Mouse (Mus musculus) monocyte, adult 59 days (primary cell): ENCODE results near the gene Lag3. TPM values are rescaled to one million over a fixed set of nuclear protein-coding genes. Genes with fewer than 3 reads are reported as not detected.

Source experiments
- total RNA-seq, 2 experiments: library from RNA; stranded (reverse); gene quantifications; one replicate each; pipeline ENCODE4 v1.2.4; 2023

Lag3 gene
- 1 to 10 TPM; 5.9 to 8.7 TPM for total RNA-seq

GRCm38 (mm10) chr6:124911533-124912218, at the start of gene Lag3:
Gene Lag3 (minus strand): TSS chr6:124911705.

DNA sequence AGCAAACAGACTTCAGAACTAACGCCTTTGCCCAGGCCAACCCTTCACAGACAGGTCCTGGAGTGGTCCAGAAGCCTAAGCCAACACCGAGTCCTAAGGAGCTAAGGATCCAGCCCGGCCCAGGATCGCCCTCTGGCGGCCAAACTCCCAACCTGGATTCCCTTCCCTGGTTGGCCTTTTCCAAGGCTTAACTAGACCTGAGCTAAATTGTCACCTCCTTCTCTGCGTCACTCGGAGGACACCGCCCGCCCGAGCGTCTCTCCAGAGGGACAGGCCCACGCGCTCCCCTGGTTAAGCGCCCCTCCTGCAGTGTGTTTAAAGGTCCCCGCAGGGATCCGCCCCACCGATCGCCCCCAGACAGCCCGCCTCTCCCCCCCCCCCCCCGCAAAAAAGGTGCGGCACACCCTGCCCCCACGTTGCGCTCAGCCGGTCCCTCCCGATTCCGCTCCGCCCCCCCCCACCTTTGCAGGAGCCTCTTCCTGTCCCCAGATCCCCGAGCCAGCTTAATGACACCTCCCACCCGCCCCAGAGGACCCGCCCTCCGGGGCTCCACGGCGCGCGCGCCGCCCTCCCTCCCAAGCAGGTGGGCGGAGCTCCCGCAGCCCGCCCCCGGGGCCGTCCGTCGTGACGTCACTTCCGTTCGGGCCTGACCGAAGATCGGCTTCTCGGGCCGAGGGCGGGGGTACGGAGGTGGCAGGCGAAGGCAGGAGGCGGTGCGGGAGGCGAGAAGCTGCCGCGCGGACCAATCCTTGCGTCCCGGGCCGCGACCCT, 19.4 kb upstream of the Lag3 start, which contains the start of gene Mlf2:
Gene Mlf2 (plus strand): TSS at position 633 of the 771 bp plus-strand sequence.

DNA sequence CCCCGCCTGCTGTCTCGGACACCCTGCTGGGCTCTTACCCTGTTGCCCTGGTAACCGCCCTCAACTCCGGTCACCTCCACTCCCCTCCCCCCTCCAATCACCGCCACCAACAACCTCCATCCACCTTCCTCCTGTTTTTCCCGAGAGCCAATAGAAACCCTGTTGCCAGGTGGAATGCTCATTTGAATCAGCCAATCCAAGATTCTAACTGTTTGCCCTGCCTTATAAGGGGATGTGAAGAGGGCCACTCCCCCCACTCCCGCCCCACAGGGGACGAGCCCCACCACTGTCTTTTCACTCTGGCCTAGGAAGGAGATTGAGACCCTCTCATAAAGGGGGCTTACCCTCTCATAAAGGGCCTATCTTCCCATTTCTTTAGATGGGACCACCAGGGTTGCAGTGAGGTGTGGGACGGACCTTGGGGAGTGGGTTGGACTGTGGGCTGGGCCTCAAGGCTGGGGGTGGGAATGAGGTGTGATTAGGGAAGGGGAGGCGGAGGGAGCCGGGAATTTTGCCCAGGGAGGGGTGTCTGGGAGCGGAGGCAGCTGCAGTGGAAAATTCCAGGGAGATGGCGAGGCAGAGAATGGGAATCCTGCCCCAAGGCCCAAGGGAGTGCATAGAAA, 8.3 kb upstream of the Lag3 start, which contains the start of gene Ptms:
Gene Ptms (minus strand): TSS at position 409 of the 623 bp plus-strand sequence.

DNA sequence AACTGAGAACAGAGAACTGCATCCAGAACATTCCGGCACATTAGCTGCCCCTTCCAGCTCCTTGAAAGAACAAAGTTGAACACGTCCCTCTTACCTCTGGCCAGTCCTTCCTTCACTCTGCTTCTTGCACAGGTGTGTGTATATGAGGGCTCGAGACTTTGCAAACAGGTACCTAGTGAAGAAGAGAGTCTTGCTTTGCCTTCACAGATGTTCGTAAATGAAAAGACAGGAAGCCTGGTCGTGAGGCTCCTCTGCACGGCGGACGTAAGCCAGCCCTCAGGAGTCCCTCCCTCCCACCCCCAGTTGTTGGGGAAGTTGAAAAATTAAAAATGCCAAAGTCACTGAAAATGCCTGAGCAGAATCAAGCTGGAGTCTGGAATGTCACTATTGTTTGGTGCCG, 23.5 kb downstream of the Lag3 start, which contains the start of gene Cd4:
Gene Cd4 (minus strand): TSS at position 236 of the 400 bp plus-strand sequence.

DNA sequence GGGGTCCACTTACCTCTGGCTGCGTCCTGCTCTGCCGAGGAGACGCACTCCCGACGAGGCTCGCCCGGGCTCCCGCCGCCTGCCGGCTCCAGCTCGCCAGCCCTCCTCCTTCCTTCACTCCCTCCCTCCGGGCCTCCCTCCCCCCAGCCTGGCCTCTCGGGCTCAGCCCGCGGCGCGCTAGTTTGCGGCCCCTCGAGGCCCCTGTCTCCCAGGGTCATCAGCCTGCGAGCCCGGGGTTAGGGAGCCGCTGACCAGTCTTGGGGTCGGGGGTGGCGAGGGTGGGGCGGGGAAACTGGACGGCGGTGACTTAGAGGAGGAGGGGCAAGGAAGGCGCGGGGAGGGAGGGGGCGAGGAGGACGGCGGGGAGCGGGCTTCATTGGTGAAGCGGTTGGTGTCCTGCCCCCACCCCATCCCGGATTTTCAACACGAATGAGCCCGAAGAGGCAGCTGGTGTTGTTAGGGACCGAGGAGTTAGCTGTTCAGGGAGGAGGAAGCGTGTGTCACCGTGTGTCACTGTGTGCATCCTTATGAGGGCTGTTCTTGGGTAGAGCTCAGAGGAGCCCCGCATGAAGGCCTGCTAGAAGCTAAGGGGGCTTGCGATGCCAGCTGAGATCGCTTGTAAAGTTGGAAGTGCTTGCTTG, 47.7 kb downstream of the Lag3 start, which contains the start of gene Gpr162:
Gene Gpr162 (minus strand): TSS at position 326 of the 641 bp plus-strand sequence.

DNA sequence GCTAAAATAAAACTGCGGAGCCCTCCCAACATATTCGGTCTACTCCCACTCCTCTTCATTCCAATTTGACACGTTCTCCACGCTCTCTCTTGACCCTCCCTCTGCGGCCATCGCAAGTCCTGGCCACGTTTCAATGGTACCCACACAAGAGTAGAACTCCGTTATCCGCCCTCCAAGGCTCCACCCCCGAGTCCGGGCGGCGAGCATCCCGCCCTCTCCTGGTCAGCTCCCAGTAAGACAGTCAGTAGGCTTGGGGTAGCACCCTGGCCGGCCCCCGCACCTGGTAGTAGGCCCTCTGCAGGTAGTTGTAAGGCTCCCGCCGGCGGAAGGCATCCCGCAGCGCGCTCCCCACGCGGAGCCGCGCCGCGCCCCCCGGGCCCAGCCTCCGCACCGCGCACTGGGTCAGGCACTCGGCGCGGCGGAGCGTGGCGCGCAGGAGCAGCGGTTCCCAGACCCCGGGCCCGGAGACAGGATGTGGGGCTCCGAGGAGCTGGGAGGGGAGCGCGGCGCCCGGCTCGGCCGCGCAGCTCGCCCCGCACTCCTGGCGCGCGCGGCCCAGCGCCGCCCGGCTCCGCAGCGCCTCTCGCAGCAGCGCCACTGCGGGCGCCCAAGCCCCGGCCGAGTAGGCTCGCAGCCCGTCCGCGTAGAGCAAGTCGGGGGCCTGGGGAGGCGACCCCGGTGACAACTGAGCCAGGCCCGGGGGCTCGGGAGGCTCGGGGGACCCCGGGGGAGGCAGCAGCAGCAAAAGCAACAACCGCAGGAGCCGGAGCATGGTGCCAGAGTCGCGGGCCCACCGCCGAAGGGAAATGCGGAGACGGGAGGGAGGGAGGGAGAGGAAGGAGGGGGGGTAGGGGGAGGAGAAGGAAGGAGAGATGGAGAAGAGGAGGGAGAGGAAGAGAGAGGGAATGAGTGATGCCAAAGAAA, 54.3 kb downstream of the Lag3 start, which contains the start of gene P3h3:
Gene P3h3 (minus strand): TSS at position 837 of the 924 bp plus-strand sequence.

Other genes with a start within 250 kb of the Lag3 start
- gene Lpcat3, start 248.7 kb downstream of the Lag3 start, total RNA-seq: 10 to 100 TPM; 40.9 to 54.4 TPM
- 10 to 100 TPM; 71.1 to 73.2 TPM for gene Emg1, start 199.5 kb downstream of the Lag3 start, total RNA-seq
- gene Phb2, start 199.4 kb downstream of the Lag3 start, total RNA-seq: 100 to 1,000 TPM; 147 to 165 TPM
- gene Ptpn6, start 173.0 kb downstream of the Lag3 start, total RNA-seq: 100 to 1,000 TPM; 496 to 510 TPM
- gene Grcc10, start 170.3 kb downstream of the Lag3 start, total RNA-seq: 100 to 1,000 TPM; 177 to 186 TPM
- not detected for gene Gm45234, start 155.7 kb downstream of the Lag3 start, total RNA-seq
- 10 to 100 TPM; 23.7 to 25.1 TPM for gene Atn1, start 155.2 kb downstream of the Lag3 start, total RNA-seq
- 1 to 10 TPM; 1.9 to 2.6 TPM for gene Eno2, start 142.0 kb downstream of the Lag3 start, total RNA-seq
- not detected for gene Lrrc23, start 132.0 kb downstream of the Lag3 start, total RNA-seq
- 10 to 100 TPM; 20.4 to 20.7 TPM for gene Spsb2, start 103.0 kb downstream of the Lag3 start, total RNA-seq
- gene Tpi1, start 97.4 kb downstream of the Lag3 start, total RNA-seq: 100 to 1,000 TPM; 110 to 111 TPM
- gene Usp5, start 82.2 kb downstream of the Lag3 start, total RNA-seq: 10 to 100 TPM; 58.5 to 64.1 TPM
- 1 to 10 TPM; 1.2 to 3.8 TPM for gene Cdca3, start 82.2 kb downstream of the Lag3 start, total RNA-seq
- not detected for gene Gnb3, start 71.4 kb downstream of the Lag3 start, total RNA-seq
- gene P3h3, start 54.0 kb downstream of the Lag3 start, total RNA-seq: 1 to 10 TPM; 2.0 to 4.1 TPM
- gene Gpr162, start 47.7 kb downstream of the Lag3 start, total RNA-seq: 1 to 10 TPM; 1.8 to 2.3 TPM
- 10 to 100 TPM; 15.6 to 17.2 TPM for gene Cd4, start 23.5 kb downstream of the Lag3 start, total RNA-seq
- 100 to 1,000 TPM; 216 to 239 TPM for gene Ptms, start 8.4 kb upstream of the Lag3 start, total RNA-seq
- gene Mlf2, start 19.7 kb upstream of the Lag3 start, total RNA-seq: 100 to 1,000 TPM; 124 to 137 TPM
- gene Cops7a, start 53.8 kb upstream of the Lag3 start, total RNA-seq: 10 to 100 TPM; 37.3 to 38.4 TPM
- 1 to 10 TPM; 3.0 to 6.9 TPM for gene Pianp, start 85.0 kb upstream of the Lag3 start, total RNA-seq
- 100 to 1,000 TPM in 1 of 2 experiments, 10 to 100 TPM in 1; 89.1 to 103 TPM for gene Zfp384, start 97.4 kb upstream of the Lag3 start, total RNA-seq
- gene Ing4, start 128.1 kb upstream of the Lag3 start, total RNA-seq: 10 to 100 TPM; 76.1 to 83.5 TPM
- 10 to 100 TPM; 16.2 to 16.5 TPM for gene Acrbp, start 138.0 kb upstream of the Lag3 start, total RNA-seq
- 10 to 100 TPM; 36.4 to 37.8 TPM for gene Lpar5, start 156.2 kb upstream of the Lag3 start, total RNA-seq
- gene Chd4, start 184.3 kb upstream of the Lag3 start, total RNA-seq: 100 to 1,000 TPM; 186 to 187 TPM
- gene Nop2, start 220.2 kb upstream of the Lag3 start, total RNA-seq: 10 to 100 TPM; 21.7 to 22.9 TPM
- 10 to 100 TPM; 66.4 to 71.6 TPM for gene Iffo1, start 233.5 kb upstream of the Lag3 start, total RNA-seq